Mouse (Mus musculus) kidney, postnatal 14 days (tissue): ENCODE measurements at regions not wholly inside any gene's neighbourhood (a gene's known extent, or its start where the extent isn't known, plus 50 kb on each side); places are given as distances from the start of the nearest gene placed in this dataset.

Source experiments
- DNase-seq: peaks from one replicate; pipeline ENCODE4 v3.0.0; 2022; ENCODE audit warnings: mixed read lengths

GRCm38 (mm10) chr4:137216908-137217497, 60.3 kb upstream of the Wnt4 start:
- DNase-seq, result no peak

- DNase-seq, result no peak
Measured at GRCm38 (mm10) chr4:137214573-137214972, 62.7 kb upstream of the Wnt4 start.

- DNase-seq, result no peak
Measured at GRCm38 (mm10) chr4:137212846-137213245, 64.4 kb upstream of the Wnt4 start.

- DNase-seq, result no peak
Measured at GRCm38 (mm10) chr4:137212106-137212505, 65.2 kb upstream of the Wnt4 start.

GRCm38 (mm10) chr4:137211288-137211687, 66.0 kb upstream of the Wnt4 start:
- DNase-seq, result no peak

- no peak for DNase-seq
Measured at GRCm38 (mm10) chr4:137210525-137210924, 66.8 kb upstream of the Wnt4 start.

- no peak for DNase-seq
Measured at GRCm38 (mm10) chr4:137200968-137201367, 76.3 kb upstream of the Wnt4 start.

GRCm38 (mm10) chr4:137200426-137200825, 76.9 kb upstream of the Wnt4 start:
- no peak for DNase-seq

GRCm38 (mm10) chr4:137196491-137196974, 80.8 kb upstream of the Wnt4 start:
- no peak for DNase-seq

GRCm38 (mm10) chr4:137194106-137194505, 83.2 kb upstream of the Wnt4 start:
- DNase-seq, result no peak

- no peak for DNase-seq
Measured at GRCm38 (mm10) chr4:137190625-137191024, 86.7 kb upstream of the Wnt4 start.

- no peak for DNase-seq
Measured at GRCm38 (mm10) chr4:137189801-137190200, 87.5 kb upstream of the Wnt4 start.

- peak; percentile 27 for DNase-seq
Measured at GRCm38 (mm10) chr4:137189058-137189457, 88.2 kb upstream of the Wnt4 start.

- DNase-seq, result no peak
Measured at GRCm38 (mm10) chr4:137187592-137187991, 89.7 kb upstream of the Wnt4 start.

- no peak for DNase-seq
Measured at GRCm38 (mm10) chr4:137187051-137187450, 90.2 kb upstream of the Wnt4 start.

- DNase-seq, result no peak
Measured at GRCm38 (mm10) chr4:137185001-137185400, 92.3 kb upstream of the Wnt4 start.

- DNase-seq, result peak; percentile 32
Measured at GRCm38 (mm10) chr4:137183181-137183850, 94.0 kb upstream of the Wnt4 start.

- no peak for DNase-seq
Measured at GRCm38 (mm10) chr4:137182547-137182946, 94.7 kb upstream of the Wnt4 start.

- DNase-seq, result peak; percentile 21
Measured at GRCm38 (mm10) chr4:137181252-137181651, 96.0 kb upstream of the Wnt4 start.

GRCm38 (mm10) chr4:137180083-137180482, 97.2 kb upstream of the Wnt4 start:
- DNase-seq, result no peak

- DNase-seq, result peak; percentile 82
Measured at GRCm38 (mm10) chr4:137178833-137179232, 98.5 kb upstream of the Wnt4 start.

- DNase-seq, result peak; percentile 55
Measured at GRCm38 (mm10) chr4:137164933-137165332, 112.4 kb upstream of the Wnt4 start.

GRCm38 (mm10) chr4:137164429-137164828, 112.9 kb upstream of the Wnt4 start:
- DNase-seq, result peak; percentile 86

GRCm38 (mm10) chr4:137163962-137164361, 113.3 kb upstream of the Wnt4 start:
- DNase-seq, result no peak

- DNase-seq, result no peak
Measured at GRCm38 (mm10) chr4:137160526-137160925, 111.9 kb upstream of the Zbtb40 start.
